Mouse (Mus musculus) ES-E14 (cell line): ENCODE measurements around the gene Trmt2b.

Experiments
- CHD2 ChIP-seq: IDR thresholded peaks from 2 replicates; pipeline ENCODE4 v1.6.1; 2014; ENCODE audit warnings: mild to moderate bottlenecking, low read depth, low read length, inconsistent platforms
- HCFC1 ChIP-seq: IDR thresholded peaks from 2 replicates; pipeline ENCODE4 v1.6.1; 2012; ENCODE audit warnings: low read length, inconsistent platforms, borderline replicate concordance; ENCODE audit not compliant: insufficient read depth
- MAFK ChIP-seq: IDR thresholded peaks from 2 replicates; pipeline ENCODE4 v1.6.1; 2014; ENCODE audit warnings: mild to moderate bottlenecking, low read depth, low read length, inconsistent platforms; ENCODE audit not compliant: insufficient read depth
- ZC3H11A ChIP-seq: IDR thresholded peaks from 2 replicates; pipeline ENCODE4 v1.6.1; 2012; ENCODE audit warnings: low read depth, mild to moderate bottlenecking, inconsistent platforms, low read length, borderline replicate concordance
- ZNF384 ChIP-seq: IDR thresholded peaks from 2 replicates; pipeline ENCODE4 v1.6.1; 2012; ENCODE audit warnings: low read depth, low read length, inconsistent platforms

- no peak for TF ChIP-seq ZC3H11A
- TF ChIP-seq CHD2, result no peak
- TF ChIP-seq HCFC1, result no peak
- no peak for TF ChIP-seq MAFK
- TF ChIP-seq ZNF384, result no peak
Measured at GRCm38 (mm10) chrX:134233048-134233447, 43.7 kb downstream of the Trmt2b start.
